Mouse (Mus musculus) spleen, adult 2 months (tissue): ENCODE results near the gene Kras.

ENCODE experiments used
- CTCF ChIP-seq: fragments of 200-500 bp; IDR thresholded peaks from 2 replicates; pipeline ENCODE4 v1.5.1; 2011; ENCODE audit warnings: mild to moderate bottlenecking, inconsistent platforms; ENCODE audit not compliant: insufficient read depth, insufficient read length, insufficient replicate concordance; ENCODE audit errors: extremely low read depth
- POLR2A ChIP-seq: fragments of 200-500 bp; IDR thresholded peaks from 2 replicates; pipeline ENCODE4 v1.6.1; 2011; ENCODE audit warnings: low read depth, low read length, inconsistent platforms

GRCm38 (mm10) chr6:145250820-145251219 is 781 bp upstream of the Kras start:
- no peak for TF ChIP-seq CTCF
- no peak for TF ChIP-seq POLR2A
